Mouse (Mus musculus): Measurements from ENCODE around the gene Vasp.

DNA sequence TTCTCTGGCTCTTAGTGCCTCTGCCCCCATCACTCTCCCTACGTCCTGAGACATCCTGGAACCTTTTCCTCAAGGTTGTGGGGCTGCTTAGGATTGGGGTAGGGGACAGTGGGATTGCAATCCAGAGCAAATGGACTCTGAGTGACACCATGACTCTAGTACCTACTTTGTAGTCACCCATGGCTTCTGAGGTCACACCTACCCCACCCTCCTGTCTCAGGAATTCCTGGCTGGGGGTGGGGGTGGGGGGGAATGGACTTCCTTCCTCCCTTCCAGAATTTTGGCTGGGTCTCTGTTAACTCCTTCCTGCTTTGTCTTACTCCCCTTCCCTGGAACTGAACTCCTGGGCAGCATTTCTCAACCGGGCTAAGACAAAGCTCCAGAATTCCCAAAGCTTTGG lies 58.2 kb downstream of the Vasp start:
- TF ChIP-seq CTCF (IDR thresholded peaks at IDR 0.05; ENCODE audit: control insufficient read depth, insufficient read depth, insufficient read length) = no peak
- no peak for TF ChIP-seq USF1 (IDR thresholded peaks at IDR 0.05; ENCODE audit: low read depth)

Data from C2C12 (cell line).